In the genomic region with DNA sequence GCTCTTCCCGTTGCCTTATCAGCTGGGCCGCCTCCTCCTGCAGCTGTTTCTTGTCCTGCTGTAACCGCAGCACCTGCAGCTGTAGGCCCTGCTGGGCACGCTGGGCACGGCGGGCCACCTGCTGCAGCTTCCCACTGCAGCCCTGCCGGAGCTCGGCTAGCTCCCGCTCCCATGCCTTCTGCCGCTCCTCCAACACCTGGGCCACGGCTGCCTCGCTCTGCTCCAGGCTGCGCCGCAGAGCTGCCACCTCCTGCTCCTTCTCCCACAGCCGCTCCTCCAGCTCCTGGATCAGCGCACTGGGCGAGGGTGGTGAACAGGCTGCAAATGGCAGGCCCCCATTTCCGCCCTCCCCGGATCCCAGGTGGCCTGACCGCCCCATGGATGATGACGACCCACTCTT, we compare ENCODE assay signal across 7 mouse cellular contexts. TPM values are rescaled to one million over a fixed set of nuclear protein-coding genes. Genes with fewer than 3 reads are reported as not detected.
DNase-seq lines count a peak whose midpoint lies in the region; ATAC-seq and TF ChIP-seq lines count a peak whose summit lies in the region.

No protein-coding gene starts in this region.

- no peak for TF ChIP-seq CTCF in left cerebral cortex, adult 2 months (IDR thresholded peaks at IDR 0.05)

- WGBS in liver, embryonic 13.5 days (ENCODE audit: insufficient replicate concordance) = 12% methylated on average over 21 of the region's 21 CpGs

- DNase-seq in left cerebral cortex, adult 2 months (ENCODE audit: extremely low spot score in 1 of 2, low spot score in 2 of 2) = peak in 1 of 2 experiments; percentile 41
- DNase-seq in left cerebral cortex, adult 11 months (ENCODE audit: low spot score) = no peak
- DNase-seq in c-Kit-positive CD71-positive TER-119-negative erythroid progenitor cells, embryonic 14.5 days (ENCODE audit: low read depth) = peak; percentile 32
- DNase-seq in liver, embryonic 13.5 days = no peak
- peak; percentile 86 for DNase-seq in thymus, postnatal 14 days
- DNase-seq in ovary, postnatal 14 days (ENCODE audit: low spot score) = no peak

- H3K27ac ChIP-seq in left cerebral cortex, adult 2 months = peak overlapping the region; percentile 73
- H3K27ac ChIP-seq in liver, embryonic 13.5 days = no peak overlapping the region

- intact Hi-C loops in left cerebral cortex, adult 2 months (cut with DNase I) = no loop called here

- H3K4me2 ChIP-seq in liver, embryonic 13.5 days = peak overlapping the region; percentile 58

- peaks cover 31% of the 10 kb centered on the region for H3K4me1 ChIP-seq in liver, embryonic 13.5 days (replicated peaks)

- no peak overlapping the region for H3K4me3 ChIP-seq in left cerebral cortex, adult 2 months
- peak overlapping the region; percentile 25 for H3K4me3 ChIP-seq in liver, embryonic 13.5 days (replicated peaks)

- ATAC-seq in granulocyte monocyte progenitor cell, adult 5-6 weeks (replicated peaks; ENCODE audit: poor library complexity, severe bottlenecking) = peak; percentile 57
- ATAC-seq in liver, embryonic 13.5 days (ENCODE audit: low read depth) = peak; percentile 37; the same call in 1 of the 2 replicates

- H3K36me3 ChIP-seq in liver, embryonic 13.5 days = no peaks in the 10 kb centered on the region

- H3K9ac ChIP-seq in liver, embryonic 13.5 days = peak overlapping the region; percentile 36; the same call in 1 of the 2 replicates

- H3K9me3 ChIP-seq in liver, embryonic 13.5 days (replicated peaks) = no peaks in the 10 kb centered on the region

- H3K27me3 ChIP-seq in liver, embryonic 13.5 days = peaks cover 85% of the 10 kb centered on the region

RNA-seq across cellular contexts. Expression of a gene that starts 6.0 kb away (rescaled TPM):
- 10 to 100 TPM; 10.0 to 12.5 TPM for total RNA-seq in left cerebral cortex, adult 2 months (2021)
- 7.0 and 9.3 TPM in 2 replicates for total RNA-seq in granulocyte monocyte progenitor cell, adult 5-6 weeks (2014; fragmentation: Nextera tagmentation)
- total RNA-seq in granulocyte monocyte progenitor cell, adult 5-6 weeks (2017) = 5.9 and 10.0 TPM in 2 replicates
- 6.2 and 6.5 TPM in 2 replicates for polyA plus RNA-seq in liver, embryonic 13.5 days (2015; fragmentation: Nextera tagmentation; extraction: Ambion mirVana)

RNA-seq across cellular contexts. Expression of a gene that starts 6.0 kb away (rescaled TPM):
- total RNA-seq in left cerebral cortex, adult 2 months (2021) = 1 to 10 TPM; 7.9 to 8.7 TPM
- 15.6 and 16.3 TPM in 2 replicates for total RNA-seq in granulocyte monocyte progenitor cell, adult 5-6 weeks (2014; fragmentation: Nextera tagmentation)
- total RNA-seq in granulocyte monocyte progenitor cell, adult 5-6 weeks (2017) = 17.1 and 19.3 TPM in 2 replicates
- polyA plus RNA-seq in liver, embryonic 13.5 days (2015; fragmentation: Nextera tagmentation; extraction: Ambion mirVana) = 12.0 and 16.8 TPM in 2 replicates

RNA-seq across cellular contexts. Expression of a gene that starts 6.8 kb away (rescaled TPM):
- 100 to 1,000 TPM; 202 to 214 TPM for total RNA-seq in left cerebral cortex, adult 2 months (2021)
- 1.2 TPM in 1 of 2 replicates, not detected in the other for total RNA-seq in granulocyte monocyte progenitor cell, adult 5-6 weeks (2014; fragmentation: Nextera tagmentation)
- total RNA-seq in granulocyte monocyte progenitor cell, adult 5-6 weeks (2017) = 0.13 and 0.57 TPM in 2 replicates
- 0.95 and 1.3 TPM in 2 replicates for polyA plus RNA-seq in liver, embryonic 13.5 days (2015; fragmentation: Nextera tagmentation; extraction: Ambion mirVana)

RNA-seq across cellular contexts. Expression of a gene that starts 28.6 kb away (rescaled TPM):
- 100 to 1,000 TPM in 1 of 2 experiments, 10 to 100 TPM in 1; 96.3 to 106 TPM for total RNA-seq in left cerebral cortex, adult 2 months (2021)
- total RNA-seq in granulocyte monocyte progenitor cell, adult 5-6 weeks (2014; fragmentation: Nextera tagmentation) = 50.3 and 111 TPM in 2 replicates
- total RNA-seq in granulocyte monocyte progenitor cell, adult 5-6 weeks (2017) = 84.5 and 86.3 TPM in 2 replicates
- 41.7 and 43.6 TPM in 2 replicates for polyA plus RNA-seq in liver, embryonic 13.5 days (2015; fragmentation: Nextera tagmentation; extraction: Ambion mirVana)

RNA-seq across cellular contexts. Expression of a gene that starts 31.6 kb away (rescaled TPM):
- total RNA-seq in left cerebral cortex, adult 2 months (2021) = 10 to 100 TPM; 35.7 to 39.7 TPM
- 80.5 and 90.4 TPM in 2 replicates for total RNA-seq in granulocyte monocyte progenitor cell, adult 5-6 weeks (2014; fragmentation: Nextera tagmentation)
- total RNA-seq in granulocyte monocyte progenitor cell, adult 5-6 weeks (2017) = 64.1 and 76.7 TPM in 2 replicates
- 66.5 and 78.5 TPM in 2 replicates for polyA plus RNA-seq in liver, embryonic 13.5 days (2015; fragmentation: Nextera tagmentation; extraction: Ambion mirVana)

Comparison
In these comparisons a context has a peak if more than half of its experiments do, and no peak if none do; other contexts are left out.
1. DNase-seq: peak in c-Kit-positive CD71-positive TER-119-negative erythroid progenitor cells, embryonic 14.5 days (single experiment) and thymus, postnatal 14 days (single experiment); none in left cerebral cortex, adult 11 months (single experiment), liver, embryonic 13.5 days (single experiment) and ovary, postnatal 14 days (single experiment).
2. RNA of a gene that starts 6.8 kb away (total RNA-seq): 202 to 214 TPM in left cerebral cortex, adult 2 months; 0.13 to 1.2 TPM in granulocyte monocyte progenitor cell, adult 5-6 weeks; every median in the first group is over 10 times any median in the second.